29 mouse cellular contexts compared by ENCODE assay signal in genomic region chr11:35152875-35153274, GRCm38 (mm10). TPM values are rescaled to one million over a fixed set of nuclear protein-coding genes. Genes with fewer than 3 reads are reported as not detected.
DNase-seq lines count a peak whose midpoint lies in the region; ATAC-seq and TF ChIP-seq lines count a peak whose summit lies in the region.
"Had no signal": no experiment of that assay in that cellular context is flagged by ENCODE, and none has a peak within 500 bp of the region (broad histone marks: within the 10 kb centered on the region; RNA-seq: fewer than 3 reads in every experiment).

No protein-coding gene starts in this region.

- intact Hi-C loops in heart, postnatal 10 days (cut with DNase I) = no loop called here

- no peaks in the 10 kb centered on the region for H3K9me3 ChIP-seq in heart, embryonic 13.5 days
- H3K9me3 ChIP-seq: heart, embryonic 12.5 days; hindbrain, embryonic 13.5 days; limb, embryonic 10.5 days; liver, embryonic 15.5 days; lung, embryonic 15.5 days; megakaryocyte, embryonic 14.5 days; midbrain, embryonic 15.5 days; neural tube, embryonic 13.5 days; stomach, embryonic 15.5 days had no signal

- 62% methylated on average over 2 of the region's 2 CpGs for WGBS in heart, embryonic 13.5 days

- H3K27me3 ChIP-seq in heart, embryonic 13.5 days (replicated peaks) = no peaks in the 10 kb centered on the region
- H3K27me3 ChIP-seq: heart, embryonic 12.5 days; liver, embryonic 15.5 days; lung, embryonic 15.5 days; megakaryocyte, embryonic 14.5 days; midbrain, embryonic 15.5 days; stomach, embryonic 15.5 days had no signal

- H3K4me2 ChIP-seq in heart, embryonic 13.5 days = peak overlapping the region; percentile 22; the same call in 1 of the 2 replicates
- H3K4me2 ChIP-seq: hindbrain, embryonic 13.5 days; liver, embryonic 15.5 days; lung, embryonic 15.5 days; midbrain, embryonic 15.5 days; neural tube, embryonic 13.5 days; stomach, embryonic 15.5 days had no signal

- no peak for TF ChIP-seq POLR2A in embryonic fibroblast, embryonic 13.5 days (IDR thresholded peaks at IDR 0.05; ENCODE audit: low read depth, low read length)

- no peaks in the 10 kb centered on the region for H3K36me3 ChIP-seq in heart, embryonic 13.5 days
- H3K36me3 ChIP-seq: heart, embryonic 12.5 days; hindbrain, embryonic 13.5 days; liver, embryonic 15.5 days; lung, embryonic 15.5 days; midbrain, embryonic 15.5 days; neural tube, embryonic 13.5 days; stomach, embryonic 15.5 days had no signal

- no peak for ATAC-seq in heart, embryonic 13.5 days (ENCODE audit: extremely low read depth, insufficient number of reproducible peaks, low FRiP score, low TSS enrichment)
- ATAC-seq: forebrain, embryonic 14.5 days; midbrain, embryonic 15.5 days had no signal

- 0 out of 2 replicates have a peak overlapping the region, but pooled peaks have one; percentile 17 for H3K27ac ChIP-seq in heart, embryonic 13.5 days (replicated peaks)
- peak overlapping the region; percentile 28 for H3K27ac ChIP-seq in embryonic fibroblast, embryonic 13.5 days (ENCODE audit: insufficient read depth, low read length)
- H3K27ac ChIP-seq: hindbrain, embryonic 13.5 days; limb, embryonic 10.5 days; liver, embryonic 15.5 days; lung, embryonic 15.5 days; midbrain, embryonic 15.5 days; neural tube, embryonic 13.5 days; stomach, embryonic 15.5 days had no signal

- DNase-seq in adrenal gland, adult 2 months = peak; percentile 23
- no peak for DNase-seq in adrenal gland, postnatal 25 days
- DNase-seq in heart, postnatal 10 days = no peak
- DNase-seq in kidney, postnatal 10 days = peak; percentile 14
- DNase-seq in testis, postnatal 10 days (ENCODE audit: low spot score) = no peak
- no peak for DNase-seq in spleen, postnatal 36 days (ENCODE audit: low spot score in 2 of 2)
- DNase-seq: cerebellum, adult 8-10 months; gastrocnemius, postnatal 10 days; heart, adult 11 months; heart, postnatal 36 days; liver; lung, postnatal 36 days; retina, postnatal 1 day; right cerebral cortex, postnatal 25 days; thymus, adult 18-20 months; thymus, postnatal 4 days had no signal

- H3K9ac ChIP-seq in heart, embryonic 13.5 days = no peak overlapping the region
- H3K9ac ChIP-seq: heart, embryonic 12.5 days; hindbrain, embryonic 13.5 days; liver, embryonic 15.5 days; lung, embryonic 15.5 days; midbrain, embryonic 15.5 days; neural tube, embryonic 13.5 days; stomach, embryonic 15.5 days had no signal

- TF ChIP-seq CTCF in embryonic fibroblast, embryonic 13.5 days (IDR thresholded peaks at IDR 0.05; ENCODE audit: borderline replicate concordance, insufficient read depth, low read length) = no peak

- peaks cover 26% of the 10 kb centered on the region for H3K4me1 ChIP-seq in heart, embryonic 13.5 days
- H3K4me1 ChIP-seq in embryonic fibroblast, embryonic 13.5 days (ENCODE audit: control insufficient read depth, insufficient read depth, low read length) = peaks cover 20% of the 10 kb centered on the region
- H3K4me1 ChIP-seq: liver, embryonic 15.5 days; megakaryocyte, embryonic 14.5 days; stomach, embryonic 15.5 days had no signal

- H3K4me3 ChIP-seq in heart, embryonic 13.5 days = no peak overlapping the region
- H3K4me3 ChIP-seq in embryonic fibroblast, embryonic 13.5 days (ENCODE audit: insufficient read depth, low read length) = no peak overlapping the region
- H3K4me3 ChIP-seq: heart, embryonic 12.5 days; hindbrain, embryonic 13.5 days; limb, embryonic 10.5 days; liver, embryonic 15.5 days; lung, embryonic 15.5 days; megakaryocyte, embryonic 14.5 days; midbrain, embryonic 15.5 days; myocyte; neural tube, embryonic 13.5 days; stomach, embryonic 15.5 days had no signal

RNA-seq across cellular contexts. Expression of gene Slit3, which starts 31.9 kb away (rescaled TPM):
- 10 to 100 TPM; 34.6 to 46.9 TPM for total RNA-seq in adrenal gland, adult 2 months (2021)
- polyA plus RNA-seq in adrenal gland, adult 2 months (2012; rRNA removed) = 27.4 and 27.5 TPM in 2 replicates
- 39.1 and 40.6 TPM in 2 replicates for total RNA-seq in adrenal gland, postnatal 25 days (2021)
- 11.1 and 12.5 TPM in 2 replicates for polyA plus RNA-seq in heart, embryonic 13.5 days (2015; fragmentation: Nextera tagmentation; extraction: Ambion mirVana)
- 10 to 100 TPM; 16.2 to 20.4 TPM for total RNA-seq in heart, postnatal 10 days (2021)
- polyA plus RNA-seq in embryonic fibroblast, embryonic 13.5 days (2011; ENCODE audit: insufficient read length, low read depth, missing spikeins) = 179 and 211 TPM in 2 replicates
- polyA plus RNA-seq: myocyte had no signal

Comparison
In these comparisons a context has a peak if more than half of its experiments do, and no peak if none do; other contexts are left out.
1. DNase-seq: peak in adrenal gland, adult 2 months (single experiment) and kidney, postnatal 10 days (single experiment); none in adrenal gland, postnatal 25 days (single experiment), heart, postnatal 10 days (0 of 2), testis, postnatal 10 days (single experiment) and spleen, postnatal 36 days (0 of 2).